Comparison of ENCODE assay signal across 8 mouse cellular contexts in the genomic region with DNA sequence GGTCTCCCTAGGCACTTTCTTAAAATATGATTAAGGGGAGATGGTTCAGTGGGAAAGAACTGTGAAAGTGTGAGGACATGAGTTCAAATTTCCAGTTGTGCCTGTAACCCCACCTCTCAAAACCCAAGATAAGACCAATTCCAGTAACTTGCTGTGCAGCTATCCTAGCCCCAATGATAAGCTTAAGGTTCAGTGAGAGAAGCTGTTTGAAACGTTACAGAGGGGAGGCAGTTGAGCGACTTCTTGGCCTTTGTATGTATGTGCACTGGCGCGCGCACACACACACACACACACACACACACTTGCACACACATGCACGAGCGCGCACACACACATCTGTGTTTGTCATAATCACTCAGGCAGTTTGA. TPM values are rescaled to one million over a fixed set of nuclear protein-coding genes. Genes with fewer than 3 reads are reported as not detected.
A peak's percentile ranks its signal among the peaks of the same experiment; 100 is the strongest.
DNase-seq lines count a peak whose midpoint lies in the region; ATAC-seq and TF ChIP-seq lines count a peak whose summit lies in the region.

No protein-coding gene starts in this region.

- H3K9ac ChIP-seq in heart, embryonic 12.5 days, result no peak overlapping the region
- H3K9ac ChIP-seq in hindbrain, postnatal 0 days (replicated peaks; ENCODE audit: low read length), result no peak overlapping the region
- H3K9ac ChIP-seq in midbrain, embryonic 14.5 days (replicated peaks; ENCODE audit: low read length), result no peak overlapping the region

- intact Hi-C loops in heart, postnatal 36 days (cut with DNase I), result loop anchor here (5.0 kb wide), 1 partner anchor 414 kb away; a partner anchor contains a TSS

- H3K27me3 ChIP-seq in heart, embryonic 12.5 days (replicated peaks), result no peaks in the 10 kb centered on the region; the same call in 1 of the 2 replicates
- H3K27me3 ChIP-seq in hindbrain, postnatal 0 days (ENCODE audit: insufficient read depth, low read length), result no peaks in the 10 kb centered on the region
- no peaks in the 10 kb centered on the region for H3K27me3 ChIP-seq in midbrain, embryonic 14.5 days (ENCODE audit: control insufficient read depth, insufficient read depth, low read length)

- H3K4me1 ChIP-seq in heart, embryonic 12.5 days (replicated peaks), result peaks cover 38% of the 10 kb centered on the region
- H3K4me1 ChIP-seq in hindbrain, postnatal 0 days (ENCODE audit: insufficient read depth, low read length), result peaks cover 24% of the 10 kb centered on the region
- peaks cover 32% of the 10 kb centered on the region for H3K4me1 ChIP-seq in midbrain, embryonic 14.5 days (ENCODE audit: control insufficient read depth, insufficient read depth, low read length)

- no peak for ATAC-seq in heart, embryonic 12.5 days (ENCODE audit: insufficient number of reproducible peaks, low FRiP score)
- no peak for ATAC-seq in hindbrain, postnatal 0 days
- ATAC-seq in midbrain, embryonic 14.5 days (ENCODE audit: low FRiP score, low TSS enrichment), result no peak

- no peak for DNase-seq in heart, postnatal 36 days
- peak; percentile 15 for DNase-seq in c-Kit-negative CD71-positive TER-119-positive erythroid progenitor cells, embryonic 14.5 days (ENCODE audit: low read depth, low spot score)
- DNase-seq in hindbrain, postnatal 0 days (ENCODE audit: low spot score), result no peak
- no peak for DNase-seq in midbrain, embryonic 14.5 days
- DNase-seq in cerebellum, postnatal 4 days (ENCODE audit: low spot score in 2 of 2), result no peak
- no peak for DNase-seq in layer of hippocampus, postnatal 10 days (ENCODE audit: low spot score in 2 of 2)
- DNase-seq in ovary, adult 18-20 months (ENCODE audit: low spot score), result no peak

- H3K27ac ChIP-seq in heart, embryonic 12.5 days (ENCODE audit: poor library complexity, severe bottlenecking), result no peak overlapping the region
- H3K27ac ChIP-seq in hindbrain, postnatal 0 days, result no peak overlapping the region
- no peak overlapping the region for H3K27ac ChIP-seq in midbrain, embryonic 14.5 days (replicated peaks; ENCODE audit: low read depth, low read length)

- TF ChIP-seq CTCF in hindbrain, postnatal 0 days (IDR thresholded peaks at IDR 0.05; ENCODE audit: low read depth), result no peak

- no peak overlapping the region for H3K4me3 ChIP-seq in heart, embryonic 12.5 days
- H3K4me3 ChIP-seq in hindbrain, postnatal 0 days (ENCODE audit: low read length), result no peak overlapping the region
- H3K4me3 ChIP-seq in midbrain, embryonic 14.5 days (replicated peaks; ENCODE audit: low read depth, low read length), result no peak overlapping the region

- H3K4me2 ChIP-seq in heart, embryonic 12.5 days, result peak overlapping the region; percentile 57
- H3K4me2 ChIP-seq in hindbrain, postnatal 0 days (ENCODE audit: low read depth, low read length), result peak overlapping the region; percentile 38; the same call in 1 of the 2 replicates
- peak overlapping the region; percentile 34 for H3K4me2 ChIP-seq in midbrain, embryonic 14.5 days (ENCODE audit: low read length)

- no peaks in the 10 kb centered on the region for H3K9me3 ChIP-seq in heart, embryonic 12.5 days (replicated peaks)
- H3K9me3 ChIP-seq in hindbrain, postnatal 0 days (ENCODE audit: low read length), result no peaks in the 10 kb centered on the region
- H3K9me3 ChIP-seq in midbrain, embryonic 14.5 days (ENCODE audit: control insufficient read depth, low read length), result no peaks in the 10 kb centered on the region

- WGBS in heart, embryonic 12.5 days, result 74% methylated on average over 8 of the region's 8 CpGs
- 79% methylated on average over 8 of the region's 8 CpGs for WGBS in hindbrain, postnatal 0 days
- WGBS in midbrain, embryonic 14.5 days, result 79% methylated on average over 8 of the region's 8 CpGs

- no peaks in the 10 kb centered on the region for H3K36me3 ChIP-seq in heart, embryonic 12.5 days
- H3K36me3 ChIP-seq in hindbrain, postnatal 0 days (ENCODE audit: insufficient read depth, low read length), result no peaks in the 10 kb centered on the region
- H3K36me3 ChIP-seq in midbrain, embryonic 14.5 days (ENCODE audit: control insufficient read depth, insufficient read depth, low read length), result no peaks in the 10 kb centered on the region

RNA-seq across cellular contexts. Expression of a gene that starts 0.8 kb away (rescaled TPM):
- polyA plus RNA-seq in heart, embryonic 12.5 days (2016; fragmentation: Nextera tagmentation; extraction: Ambion mirVana), result 48.5 and 50.6 TPM in 2 replicates
- total RNA-seq in heart, postnatal 36 days (2021), result 100 to 1,000 TPM; 109 to 114 TPM
- 201 and 208 TPM in 2 replicates for total RNA-seq in hindbrain, postnatal 0 days (2014; rRNA removed)
- polyA plus RNA-seq in hindbrain, postnatal 0 days (2015; fragmentation: Nextera tagmentation; extraction: Ambion mirVana), result 32.8 and 35.9 TPM in 2 replicates
- 21.6 and 22.5 TPM in 2 replicates for polyA plus RNA-seq in midbrain, embryonic 14.5 days (2014; fragmentation: Nextera tagmentation; extraction: Ambion mirVana)
- total RNA-seq in layer of hippocampus, postnatal 10 days (2021), result 10 to 100 TPM; 84.6 to 85.9 TPM
